Mouse (Mus musculus) MEL (cell line): ENCODE results near the gene Klhdc8b.

Experiments used
- CHD1 ChIP-seq: IDR thresholded peaks from 2 replicates; pipeline ENCODE4 v1.6.1; 2012; ENCODE audit warnings: low read depth, mild to moderate bottlenecking, inconsistent platforms, low read length, improper control_type of control experiment
- CHD2 ChIP-seq: IDR thresholded peaks from 2 replicates; pipeline ENCODE4 v1.6.1; 2011; ENCODE audit warnings: low read length, improper control_type of control experiment
- CTCF ChIP-seq, 3 experiments: IDR thresholded peaks in 2 of 3; conservative IDR thresholded peaks in 1 of 3; 2 replicates each; pipeline ENCODE4 v1.5.1; 2011 to 2012; ENCODE audit warnings: low read length in 3 of 3, low read depth in 2 of 3, mild to moderate bottlenecking in 2 of 3, improper control_type of control experiment in 1 of 3, inconsistent platforms in 1 of 3, mixed read lengths in 1 of 3, moderate library complexity in 1 of 3; ENCODE audit not compliant: control insufficient read depth in 1 of 3, insufficient read depth in 1 of 3, poor library complexity in 1 of 3, severe bottlenecking in 1 of 3
- E2F4 ChIP-seq: IDR thresholded peaks from 2 replicates; pipeline ENCODE4 v1.6.1; 2011; ENCODE audit warnings: low read depth, low read length, improper control_type of control experiment, borderline replicate concordance
- EP300 ChIP-seq, 2 experiments: IDR thresholded peaks; 2 replicates each; pipeline ENCODE4 v1.6.1; 2011; ENCODE audit warnings: improper control_type of control experiment in 2 of 2, low read length in 2 of 2, low read depth in 1 of 2, mild to moderate bottlenecking in 1 of 2
- HCFC1 ChIP-seq: IDR thresholded peaks from 2 replicates; pipeline ENCODE4 v1.6.1; 2012; ENCODE audit warnings: low read depth, mild to moderate bottlenecking, inconsistent platforms, low read length, improper control_type of control experiment, moderate library complexity
- KAT2A ChIP-seq: conservative IDR thresholded peaks from 2 replicates; pipeline ENCODE4 v1.6.1; 2012; ENCODE audit warnings: low read depth, low read length, improper control_type of control experiment, inconsistent platforms
- MEF2A ChIP-seq: IDR thresholded peaks from 2 replicates; pipeline ENCODE4 v1.6.1; 2014; ENCODE audit warnings: low read depth, mild to moderate bottlenecking, inconsistent platforms, low read length, improper control_type of control experiment; ENCODE audit not compliant: poor library complexity, insufficient replicate concordance, severe bottlenecking; ENCODE audit errors: extremely low read depth
- POLR2A ChIP-seq, 2 experiments: IDR thresholded peaks; 2 replicates each; pipeline ENCODE4 v1.6.1; 2011 to 2012; ENCODE audit warnings: low read length in 2 of 2, mild to moderate bottlenecking in 2 of 2, control low read depth in 1 of 2, improper control_type of control experiment in 1 of 2, low read depth in 1 of 2, moderate library complexity in 1 of 2; ENCODE audit not compliant: control insufficient read depth in 1 of 2, insufficient read depth in 1 of 2, poor library complexity in 1 of 2
- TAL1 ChIP-seq: IDR thresholded peaks from 2 replicates; pipeline ENCODE4 v1.6.1; 2012; ENCODE audit warnings: mild to moderate bottlenecking, inconsistent platforms, low read length, moderate library complexity, mixed read lengths
- ZMIZ1 ChIP-seq: IDR thresholded peaks from 2 replicates; pipeline ENCODE4 v1.6.1; 2012; ENCODE audit warnings: low read depth, mild to moderate bottlenecking, inconsistent platforms, low read length, improper control_type of control experiment, moderate library complexity

- TF ChIP-seq MEF2A = no peak
- TF ChIP-seq POLR2A (IDR thresholded peaks at IDR 0.05; ENCODE audit: control insufficient read depth in 1 of 2, insufficient read depth in 1 of 2, low read depth in 1 of 2, low read length in 2 of 2, poor library complexity in 1 of 2) = no peak
- TF ChIP-seq EP300 (IDR thresholded peaks at IDR 0.05; ENCODE audit: low read depth in 1 of 2, low read length in 2 of 2) = peak; percentile 33 to 40; a peak in 2 of 4 replicates
- no peak for TF ChIP-seq E2F4
- TF ChIP-seq CTCF (IDR thresholded peaks at IDR 0.05 in 2 of 3, conservative IDR thresholded peaks at IDR 0.05 in 1 of 3; ENCODE audit: control insufficient read depth in 1 of 3, insufficient read depth in 1 of 3, low read depth in 2 of 3, low read length in 3 of 3, poor library complexity in 1 of 3, severe bottlenecking in 1 of 3) = no peak
- TF ChIP-seq TAL1 = peak; percentile 25; the same call in 1 of the 2 replicates
- no peak for TF ChIP-seq KAT2A
- no peak for TF ChIP-seq ZMIZ1
- no peak for TF ChIP-seq CHD2
- no peak; the same call in 1 of the 2 replicates for TF ChIP-seq HCFC1
- TF ChIP-seq CHD1 = no peak
Observed at GRCm38 (mm10) chr9:108454429-108454828, 7.0 kb downstream of the Klhdc8b start.
